Mouse (Mus musculus) liver, postnatal 0 days (tissue): Measurements from ENCODE around the gene Yap1. TPM values are rescaled to one million over a fixed set of nuclear protein-coding genes. Genes with fewer than 3 reads are reported as not detected.

Experiments used
- ATAC-seq: fragments of 200-750 bp; cut with Nextera tagmentation; 2 replicates; pipeline ENCODE4 v1.8.0; 2017; ENCODE audit warnings: mild to moderate bottlenecking, moderate library complexity
- DNase-seq: peaks from one replicate; pipeline ENCODE4 v3.0.0-alpha.2; 2016
- H3K27ac ChIP-seq: fragments of 300-500 bp; sonication (generic); 2 replicates; pipeline ENCODE4 v1.5.1; 2014; ENCODE audit warnings: antibody characterized with exemption, moderate library complexity, mild to moderate bottlenecking, low read depth
- H3K27me3 ChIP-seq: fragments of 300-500 bp; sonication (generic); 2 replicates; pipeline ENCODE4 v1.6.1; 2014; ENCODE audit warnings: low read length, control low read depth, mixed read lengths; ENCODE audit not compliant: insufficient read depth
- H3K36me3 ChIP-seq: fragments of 300-500 bp; sonication (generic); replicated peaks from 2 replicates; pipeline ENCODE4 v1.6.1; 2014; ENCODE audit warnings: mild to moderate bottlenecking, control low read depth, low read length, moderate library complexity, mixed read lengths; ENCODE audit not compliant: insufficient read depth
- H3K4me1 ChIP-seq: fragments of 300-500 bp; sonication (generic); 2 replicates; pipeline ENCODE4 v1.6.1; 2014; ENCODE audit warnings: antibody characterized with exemption, mild to moderate bottlenecking, control low read depth; ENCODE audit not compliant: insufficient read depth
- H3K4me2 ChIP-seq: fragments of 300-500 bp; sonication (generic); 2 replicates; pipeline ENCODE4 v1.6.1; 2014; ENCODE audit warnings: low read depth, mild to moderate bottlenecking, low read length, moderate library complexity, mixed read lengths
- H3K4me3 ChIP-seq: fragments of 300-500 bp; sonication (generic); 2 replicates; pipeline ENCODE4 v1.5.1; 2014; ENCODE audit warnings: low read depth, low read length
- H3K9ac ChIP-seq: fragments of 300-500 bp; sonication (generic); replicated peaks from 2 replicates; pipeline ENCODE4 v1.6.1; 2014; ENCODE audit warnings: mild to moderate bottlenecking, moderate library complexity
- H3K9me3 ChIP-seq: fragments of 300-500 bp; sonication (generic); 2 replicates; pipeline ENCODE4 v1.6.1; 2016; ENCODE audit warnings: mild to moderate bottlenecking, control low read depth, low read length, mixed read lengths
- CTCF ChIP-seq: sonication (generic); IDR thresholded peaks from 2 replicates; pipeline ENCODE4 v1.5.1; 2016; ENCODE audit warnings: antibody characterized with exemption, low read depth
- EP300 ChIP-seq: IDR thresholded peaks from 2 replicates; pipeline ENCODE4 v1.6.1; 2016; ENCODE audit warnings: antibody characterized with exemption, low read depth, mild to moderate bottlenecking
- WGBS: fragments of 180-500 bp; shearing (Covaris S2); extraction: QIAGEN DNeasy Blood & Tissue Kit; methylation state at CpG from one replicate; pipeline ENCODE4 v1.1.7; 2014; ENCODE audit not compliant: insufficient replicate concordance; 5-methylcytosine and 5-hydroxymethylcytosine counted together
- polyA plus RNA-seq: library from polyadenylated mRNA; unstranded; fragments of >200 nt; fragmentation: Nextera tagmentation; extraction: Ambion mirVana; gene quantifications from 2 replicates; pipeline ENCODE4 v1.2.1, GENCODE M21; 2015

Yap1 gene
- polyA plus RNA-seq = 4.3 and 4.8 TPM in 2 replicates

DNA sequence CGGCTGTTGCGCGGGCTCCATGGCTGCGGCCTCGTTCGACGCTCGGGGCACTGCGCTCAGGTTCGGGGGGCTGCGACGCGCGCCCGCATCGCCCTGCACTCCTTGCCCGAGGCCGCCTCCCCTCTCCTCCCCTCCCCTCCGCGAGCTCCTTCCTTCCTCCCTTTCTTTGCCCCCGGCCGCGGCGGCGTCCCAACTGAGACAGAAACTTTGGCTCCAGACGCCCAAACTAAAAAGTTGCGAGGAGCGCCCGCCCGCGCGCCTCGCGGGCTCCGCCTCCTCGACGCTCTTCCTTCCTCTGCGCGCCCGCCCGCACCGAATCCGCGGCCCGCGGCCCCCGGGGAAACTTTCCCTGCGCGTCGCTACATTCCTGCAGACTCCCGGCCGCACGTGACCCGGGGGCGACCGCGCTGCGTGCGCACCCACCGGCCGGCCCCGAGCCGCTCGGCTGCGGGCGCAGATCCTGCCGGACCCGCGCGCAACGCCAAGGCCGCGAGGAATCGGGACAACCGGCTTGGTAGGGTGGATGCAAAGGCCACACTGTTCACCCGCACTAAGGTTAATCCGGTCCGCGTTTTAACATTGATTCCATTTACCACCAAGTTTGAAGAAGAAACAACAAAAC, at the start of gene Yap1:
Gene Yap1 (minus strand): TSS at position 227 of the 622 bp plus-strand sequence.
- under 1% methylated on average over 74 of the region's 79 CpGs for WGBS
- DNase-seq = peak; percentile 74
- Histone ChIP-seq H3K9ac (peak within 1 kb of the TSS; percentile 78), H3K9me3 (no peaks in the 10 kb centered on the region), H3K4me3 (peak within 1 kb of the TSS; percentile 64), H3K27me3 (peaks cover 37% of the 10 kb centered on the region), H3K36me3 (no peaks in the 10 kb centered on the region), H3K4me2 (peak within 1 kb of the TSS; percentile 65), H3K4me1 (no peaks in the 10 kb centered on the region), H3K27ac (peak within 1 kb of the TSS; percentile 95)
- peak; percentile 64 for ATAC-seq
- no peak for TF ChIP-seq EP300
- TF ChIP-seq CTCF = no peak

GRCm38 (mm10) chr9:8043044-8043387, 38.6 kb upstream of the Yap1 start:
- H3K4me3 ChIP-seq = peak overlapping the region; percentile 70
- ATAC-seq (0 out of 2 replicates have a peak, but pooled peaks have one; percentile 9), DNase-seq (no peak)
- peaks cover 9% of the 10 kb centered on the region; the same call in 1 of the 2 replicates for H3K4me1 ChIP-seq
- H3K9me3 ChIP-seq = no peaks in the 10 kb centered on the region
- no peaks in the 10 kb centered on the region for H3K27me3 ChIP-seq
- no peaks in the 10 kb centered on the region for H3K36me3 ChIP-seq
- WGBS = 22% methylated on average over 5 of the region's 5 CpGs
- 0 out of 2 replicates have a peak overlapping the region, but pooled peaks have one; percentile 4 for H3K27ac ChIP-seq
- no peak overlapping the region for H3K9ac ChIP-seq
- TF ChIP-seq EP300 = no peak
- TF ChIP-seq CTCF = no peak
- peak overlapping the region; percentile 88 for H3K4me2 ChIP-seq

- H3K9ac ChIP-seq = peak within 1 kb of the TSS; percentile 60
- TF ChIP-seq EP300 (no peak), CTCF (no peak)
Measured at GRCm38 (mm10) chr9:8042338-8043043, 38.1 kb upstream of the Yap1 start, which contains the start of gene Cfap300. Gene Cfap300, minus strand, starts transcription at chr9:8042823.

GRCm38 (mm10) chr9:8035546-8035945, 31.1 kb upstream of the Yap1 start:
- Histone ChIP-seq H3K27ac (no peak overlapping the region), H3K27me3 (no peaks in the 10 kb centered on the region), H3K36me3 (no peaks in the 10 kb centered on the region), H3K9me3 (no peaks in the 10 kb centered on the region), H3K4me1 (peaks cover 2% of the 10 kb centered on the region; the same call in 1 of the 2 replicates), H3K9ac (no peak overlapping the region), H3K4me2 (no peak overlapping the region), H3K4me3 (no peak overlapping the region)
- peak; percentile 19 for DNase-seq
- ATAC-seq = no peak
- TF ChIP-seq EP300 (no peak), CTCF (no peak)
- WGBS = 24% methylated on average over 7 of the region's 7 CpGs

More at GRCm38 (mm10) chr9:8042338-8043043, 38.1 kb upstream of the Yap1 start, which contains the start of gene Cfap300:
- H3K4me2 ChIP-seq = peak within 1 kb of the TSS; percentile 88
- ATAC-seq = peak; percentile 96
- 0 out of 2 replicates have a peak within 1 kb of the TSS, but pooled peaks have one; percentile 29 for H3K27ac ChIP-seq
- DNase-seq = peak; percentile 92
- no peaks in the 10 kb centered on the region for H3K9me3 ChIP-seq
- peak within 1 kb of the TSS; percentile 70 for H3K4me3 ChIP-seq
- no peaks in the 10 kb centered on the region for H3K36me3 ChIP-seq
- H3K27me3 ChIP-seq = no peaks in the 10 kb centered on the region
- WGBS = 1% methylated on average over 39 of the region's 39 CpGs
- H3K4me1 ChIP-seq = peaks cover 9% of the 10 kb centered on the region; the same call in 1 of the 2 replicates

DNA sequence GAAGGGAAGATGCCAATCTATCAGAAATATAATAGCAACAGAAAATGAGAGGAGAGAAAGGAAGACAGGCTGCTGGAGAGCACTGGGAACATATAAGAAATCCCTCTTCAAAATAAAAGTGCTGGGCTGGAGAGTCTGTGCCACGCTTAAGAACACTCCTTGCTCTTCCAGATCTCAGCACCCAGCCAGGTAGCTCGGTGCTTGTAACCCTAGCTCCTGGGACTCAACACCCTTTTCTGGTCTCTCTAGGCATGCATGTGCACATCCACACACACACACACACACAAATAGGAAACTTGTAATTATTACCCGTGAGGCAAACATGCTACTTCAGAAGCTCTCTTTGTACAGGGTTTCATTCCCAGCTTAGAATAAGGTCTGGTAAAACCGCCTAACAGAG, 30.7 kb upstream of the Yap1 start:
- no peak overlapping the region for H3K9ac ChIP-seq
- H3K27ac ChIP-seq = no peak overlapping the region
- H3K27me3 ChIP-seq = no peaks in the 10 kb centered on the region
- ATAC-seq (no peak), DNase-seq (no peak)
- no peaks in the 10 kb centered on the region for H3K9me3 ChIP-seq
- peaks cover 2% of the 10 kb centered on the region; the same call in 1 of the 2 replicates for H3K4me1 ChIP-seq
- WGBS = 48% methylated on average over 4 of the region's 4 CpGs
- H3K36me3 ChIP-seq = no peaks in the 10 kb centered on the region
- no peak overlapping the region for H3K4me2 ChIP-seq
- no peak for TF ChIP-seq CTCF
- TF ChIP-seq EP300 = no peak
- no peak overlapping the region for H3K4me3 ChIP-seq

GRCm38 (mm10) chr9:8034143-8034542, 29.7 kb upstream of the Yap1 start:
- Histone ChIP-seq H3K36me3 (no peaks in the 10 kb centered on the region), H3K9ac (no peak overlapping the region), H3K27ac (no peak overlapping the region), H3K4me3 (no peak overlapping the region), H3K9me3 (no peaks in the 10 kb centered on the region), H3K4me2 (no peak overlapping the region), H3K27me3 (no peaks in the 10 kb centered on the region), H3K4me1 (peaks cover 2% of the 10 kb centered on the region; the same call in 1 of the 2 replicates)
- WGBS = 31% methylated on average over 1 of the region's 1 CpGs
- TF ChIP-seq EP300 (no peak), CTCF (no peak)
- ATAC-seq (no peak), DNase-seq (no peak)
